12 mouse cellular contexts compared by ENCODE assay signal in genomic region chr6:84693844-84694243, GRCm38 (mm10).
"Had no signal": no experiment of that assay in that cellular context is flagged by ENCODE, and none has a peak within 500 bp of the region (broad histone marks: within the 10 kb centered on the region; RNA-seq: fewer than 3 reads in every experiment).

No protein-coding gene starts in this region.

- DNase-seq: kidney, adult 8-10 months; kidney, postnatal 10 days; kidney, postnatal 4 days; liver; liver, embryonic 13.5 days; liver, postnatal 0 days; lung, postnatal 36 days; thymus, postnatal 4 days had no signal

- H3K27ac ChIP-seq: limb, embryonic 12.5 days; liver, embryonic 13.5 days; lung, embryonic 15.5 days; neural tube, embryonic 12.5 days had no signal

- ATAC-seq: intestine, postnatal 0 days; liver, postnatal 0 days had no signal

- H3K9ac ChIP-seq: limb, embryonic 12.5 days; liver, embryonic 13.5 days; liver, postnatal 0 days; lung, embryonic 15.5 days; neural tube, embryonic 12.5 days had no signal

- H3K36me3 ChIP-seq: limb, embryonic 12.5 days; liver, embryonic 13.5 days; lung, embryonic 15.5 days; neural tube, embryonic 12.5 days had no signal

- H3K4me2 ChIP-seq: limb, embryonic 12.5 days; liver, embryonic 13.5 days; lung, embryonic 15.5 days; neural tube, embryonic 12.5 days had no signal

- H3K27me3 ChIP-seq: limb, embryonic 12.5 days; liver, embryonic 13.5 days; lung, embryonic 15.5 days; neural tube, embryonic 12.5 days had no signal

- H3K4me3 ChIP-seq: limb, embryonic 12.5 days; liver, embryonic 13.5 days; lung, embryonic 15.5 days; neural tube, embryonic 12.5 days had no signal

- H3K9me3 ChIP-seq: limb, embryonic 12.5 days; liver, embryonic 13.5 days; lung, embryonic 15.5 days; neural tube, embryonic 12.5 days had no signal
